Mouse (Mus musculus): ENCODE data around the gene Tle3.

- TF ChIP-seq CTCF (IDR thresholded peaks at IDR 0.05; ENCODE audit: low read depth, low read length) (no peak), GATA1 (IDR thresholded peaks at IDR 0.05; ENCODE audit: borderline replicate concordance, low read length) (no peak), TAL1 (conservative IDR thresholded peaks at IDR 0.05; ENCODE audit: low read depth, low read length) (no peak), POLR2AphosphoS5 (IDR thresholded peaks at IDR 0.05; ENCODE audit: insufficient replicate concordance, low read depth, low read length) (no peak), GATA2 (IDR thresholded peaks at IDR 0.05; ENCODE audit: borderline replicate concordance, low read depth, low read length) (no peak)
Measured at GRCm38 (mm10) chr9:61348616-61349015, 23.6 kb upstream of the Tle3 start.

Measured in G1E (cell line).